Mouse (Mus musculus) MEL (cell line): ENCODE measurements around the gene Gzmm. TPM values are rescaled to one million over a fixed set of nuclear protein-coding genes. Genes with fewer than 3 reads are reported as not detected.
A peak's percentile ranks its signal among the peaks of the same experiment; 100 is the strongest.

ENCODE experiments used
- DNase-seq: peaks from one replicate; pipeline ENCODE4 v3.0.0; 2011; ENCODE audit warnings: low read depth, low spot score
- H3K27ac ChIP-seq: 2 replicates; pipeline ENCODE4 v1.5.1; 2012; ENCODE audit warnings: low read depth, mild to moderate bottlenecking, control low read depth, low read length, moderate library complexity; ENCODE audit not compliant: control insufficient read depth
- H3K27me3 ChIP-seq, 2 experiments: fragments of 150-350 bp in 1 of 2; sonication (generic) in 1 of 2; 2 replicates each; pipeline ENCODE4 v1.6.1; 2012; ENCODE audit warnings: low read length in 2 of 2, mild to moderate bottlenecking in 2 of 2, improper control_type of control experiment in 1 of 2, moderate library complexity in 1 of 2; ENCODE audit not compliant: insufficient read depth in 2 of 2, control insufficient read depth in 1 of 2
- H3K36me3 ChIP-seq, 2 experiments: 2 replicates each; pipeline ENCODE4 v1.6.1; 2012 to 2014; ENCODE audit warnings: low read length in 2 of 2, improper control_type of control experiment in 1 of 2, inconsistent platforms in 1 of 2, mild to moderate bottlenecking in 1 of 2; ENCODE audit not compliant: insufficient read depth in 2 of 2, control insufficient read depth in 1 of 2
- H3K4me1 ChIP-seq, 2 experiments: fragments of 150-350 bp in 1 of 2; sonication (generic) in 1 of 2; 2 replicates each; pipeline ENCODE4 v1.6.1; 2012; ENCODE audit warnings: low read length in 2 of 2, improper control_type of control experiment in 1 of 2, mild to moderate bottlenecking in 1 of 2; ENCODE audit not compliant: insufficient read depth in 2 of 2, control insufficient read depth in 1 of 2
- H3K4me3 ChIP-seq, 2 experiments: fragments of 150-350 bp in 1 of 2; sonication (generic) in 1 of 2; 2 replicates each; pipeline ENCODE4 v1.5.1; 2012; ENCODE audit warnings: low read depth in 2 of 2, low read length in 2 of 2, mild to moderate bottlenecking in 2 of 2, moderate library complexity in 2 of 2, control low read depth in 1 of 2, improper control_type of control experiment in 1 of 2; ENCODE audit not compliant: control insufficient read depth in 1 of 2, insufficient read depth in 1 of 2
- H3K79me2 ChIP-seq: 2 replicates; pipeline ENCODE4 v1.6.1; 2012; ENCODE audit warnings: mild to moderate bottlenecking, low read length, moderate library complexity; ENCODE audit not compliant: control insufficient read depth, poor library complexity, insufficient read depth
- H3K9ac ChIP-seq: 2 replicates; pipeline ENCODE4 v1.6.1; 2012; ENCODE audit warnings: low read depth, mild to moderate bottlenecking, control low read depth, low read length, moderate library complexity; ENCODE audit not compliant: control insufficient read depth, poor library complexity, severe bottlenecking
- H3K9me3 ChIP-seq: fragments of 150-350 bp; sonication (generic); replicated peaks from 2 replicates; pipeline ENCODE4 v1.6.1; 2012; ENCODE audit warnings: mild to moderate bottlenecking, low read length, improper control_type of control experiment, moderate library complexity; ENCODE audit not compliant: insufficient read depth
- BHLHE40 ChIP-seq: IDR thresholded peaks from 2 replicates; pipeline ENCODE4 v1.6.1; 2012; ENCODE audit warnings: low read depth, mild to moderate bottlenecking, inconsistent platforms, low read length, improper control_type of control experiment, borderline replicate concordance
- CTCF ChIP-seq, 3 experiments: IDR thresholded peaks in 2 of 3; conservative IDR thresholded peaks in 1 of 3; 2 replicates each; pipeline ENCODE4 v1.5.1; 2011 to 2012; ENCODE audit warnings: low read length in 3 of 3, low read depth in 2 of 3, mild to moderate bottlenecking in 2 of 3, improper control_type of control experiment in 1 of 3, inconsistent platforms in 1 of 3, mixed read lengths in 1 of 3, moderate library complexity in 1 of 3; ENCODE audit not compliant: control insufficient read depth in 1 of 3, insufficient read depth in 1 of 3, poor library complexity in 1 of 3, severe bottlenecking in 1 of 3
- E2F4 ChIP-seq: IDR thresholded peaks from 2 replicates; pipeline ENCODE4 v1.6.1; 2011; ENCODE audit warnings: low read depth, low read length, improper control_type of control experiment, borderline replicate concordance
- ELF1 ChIP-seq: IDR thresholded peaks from 2 replicates; pipeline ENCODE4 v1.6.1; 2014; ENCODE audit warnings: low read depth, mild to moderate bottlenecking, inconsistent platforms, low read length, improper control_type of control experiment, moderate library complexity
- ETS1 ChIP-seq: IDR thresholded peaks from 2 replicates; pipeline ENCODE4 v1.6.1; 2012; ENCODE audit warnings: low read depth, mild to moderate bottlenecking, inconsistent platforms, low read length, improper control_type of control experiment, moderate library complexity
- GABPA ChIP-seq: IDR thresholded peaks from 2 replicates; pipeline ENCODE4 v1.6.1; 2012; ENCODE audit warnings: low read depth, mild to moderate bottlenecking, inconsistent platforms, low read length, improper control_type of control experiment, moderate library complexity
- HCFC1 ChIP-seq: IDR thresholded peaks from 2 replicates; pipeline ENCODE4 v1.6.1; 2012; ENCODE audit warnings: low read depth, mild to moderate bottlenecking, inconsistent platforms, low read length, improper control_type of control experiment, moderate library complexity
- JUND ChIP-seq: IDR thresholded peaks from 2 replicates; pipeline ENCODE4 v1.6.1; 2011; ENCODE audit warnings: low read depth, mild to moderate bottlenecking, improper control_type of control experiment, low read length
- MAFK ChIP-seq: IDR thresholded peaks from 2 replicates; pipeline ENCODE4 v1.6.1; 2011; ENCODE audit warnings: low read depth, mild to moderate bottlenecking, low read length, improper control_type of control experiment, borderline replicate concordance
- MAX ChIP-seq: IDR thresholded peaks from 2 replicates; pipeline ENCODE4 v1.6.1; 2011; ENCODE audit warnings: low read length, improper control_type of control experiment
- MAZ ChIP-seq: IDR thresholded peaks from 2 replicates; pipeline ENCODE4 v1.6.1; 2012; ENCODE audit warnings: low read depth, mild to moderate bottlenecking, inconsistent platforms, low read length, improper control_type of control experiment
- MEF2A ChIP-seq: IDR thresholded peaks from 2 replicates; pipeline ENCODE4 v1.6.1; 2014; ENCODE audit warnings: low read depth, mild to moderate bottlenecking, inconsistent platforms, low read length, improper control_type of control experiment; ENCODE audit not compliant: poor library complexity, insufficient replicate concordance, severe bottlenecking; ENCODE audit errors: extremely low read depth
- MYB ChIP-seq: IDR thresholded peaks from 2 replicates; pipeline ENCODE4 v1.6.1; 2011; ENCODE audit warnings: mild to moderate bottlenecking, low read depth, low read length, improper control_type of control experiment
- MYC ChIP-seq: IDR thresholded peaks from 2 replicates; pipeline ENCODE4 v1.6.1; 2011; ENCODE audit warnings: low read depth, mild to moderate bottlenecking, low read length, improper control_type of control experiment, moderate library complexity
- NRF1 ChIP-seq: IDR thresholded peaks from 2 replicates; pipeline ENCODE4 v1.6.1; 2014; ENCODE audit warnings: low read depth, mild to moderate bottlenecking, inconsistent platforms, low read length, improper control_type of control experiment, moderate library complexity; ENCODE audit not compliant: poor library complexity, insufficient read depth, severe bottlenecking
- POLR2AphosphoS2 ChIP-seq: IDR thresholded peaks from 2 replicates; pipeline ENCODE4 v1.6.1; 2011; ENCODE audit warnings: low read length, improper control_type of control experiment
- POLR2AphosphoS5 ChIP-seq: IDR thresholded peaks from 2 replicates; pipeline ENCODE4 v1.6.1; 2012; ENCODE audit warnings: low read depth, borderline replicate concordance, mild to moderate bottlenecking, inconsistent platforms, low read length, moderate library complexity, mixed read lengths
- RAD21 ChIP-seq: IDR thresholded peaks from 2 replicates; pipeline ENCODE4 v1.6.1; 2011; ENCODE audit warnings: mild to moderate bottlenecking, low read depth, low read length, improper control_type of control experiment
- SIN3A ChIP-seq: IDR thresholded peaks from 2 replicates; pipeline ENCODE4 v1.6.1; 2012; ENCODE audit warnings: low read length, improper control_type of control experiment, inconsistent platforms
- SMC3 ChIP-seq: IDR thresholded peaks from 2 replicates; pipeline ENCODE4 v1.6.1; 2011; ENCODE audit warnings: low read depth, low read length, improper control_type of control experiment
- TAL1 ChIP-seq: IDR thresholded peaks from 2 replicates; pipeline ENCODE4 v1.6.1; 2012; ENCODE audit warnings: mild to moderate bottlenecking, inconsistent platforms, low read length, moderate library complexity, mixed read lengths
- TBP ChIP-seq: IDR thresholded peaks from 2 replicates; pipeline ENCODE4 v1.8.0; 2011; ENCODE audit warnings: low read depth, low read length, improper control_type of control experiment
- TCF12 ChIP-seq: IDR thresholded peaks from 2 replicates; pipeline ENCODE4 v1.6.1; 2014; ENCODE audit warnings: low read depth, mild to moderate bottlenecking, inconsistent platforms, low read length, improper control_type of control experiment, moderate library complexity
- UBTF ChIP-seq: IDR thresholded peaks from 2 replicates; pipeline ENCODE4 v1.6.1; 2012; ENCODE audit warnings: low read depth, mild to moderate bottlenecking, inconsistent platforms, low read length, improper control_type of control experiment, moderate library complexity, borderline replicate concordance; ENCODE audit not compliant: insufficient read depth
- USF1 ChIP-seq: IDR thresholded peaks from 2 replicates; pipeline ENCODE4 v1.6.1; 2014; ENCODE audit warnings: low read depth, mild to moderate bottlenecking, inconsistent platforms, low read length, improper control_type of control experiment, moderate library complexity
- ZC3H11A ChIP-seq: IDR thresholded peaks from 2 replicates; pipeline ENCODE4 v1.6.1; 2012; ENCODE audit warnings: low read depth, mild to moderate bottlenecking, inconsistent platforms, low read length, improper control_type of control experiment
- ZKSCAN1 ChIP-seq: IDR thresholded peaks from 2 replicates; pipeline ENCODE4 v1.6.1; 2012; ENCODE audit warnings: low read depth, mild to moderate bottlenecking, inconsistent platforms, low read length, improper control_type of control experiment, moderate library complexity
- ZMIZ1 ChIP-seq: IDR thresholded peaks from 2 replicates; pipeline ENCODE4 v1.6.1; 2012; ENCODE audit warnings: low read depth, mild to moderate bottlenecking, inconsistent platforms, low read length, improper control_type of control experiment, moderate library complexity
- polyA plus RNA-seq, 2 experiments: library from polyadenylated mRNA; stranded (reverse) in 1 of 2; unstranded in 1 of 2; fragments of >175 nt in 1 of 2; fragments of >200 nt in 1 of 2; gene quantifications; 2 replicates each; pipeline versions ENCODE4 v1.2.1 to v1.2.4; 2012; ENCODE audit warnings: low replicate concordance in 2 of 2, low read depth in 1 of 2; ENCODE audit not compliant: insufficient read length in 2 of 2, insufficient read depth in 1 of 2, missing spikeins in 1 of 2
- total RNA-seq: library from RNA; depleted of rRNA; stranded (reverse); fragments of 300-350 nt; gene quantifications from 2 replicates; pipeline ENCODE4 v1.2.3, GENCODE M21; 2012

Gzmm gene
- total and polyA plus RNA-seq, 3 experiments: 2.3 to 2.5 TPM; not detected in 1

- H3K4me1 ChIP-seq: no peaks in the 10 kb centered on the region
- no peak overlapping the region for H3K9ac ChIP-seq
- DNase-seq: no peak
- no peak overlapping the region for H3K4me3 ChIP-seq
- H3K27me3 ChIP-seq: no peaks in the 10 kb centered on the region
- H3K79me2 ChIP-seq: no peaks in the 10 kb centered on the region
- H3K36me3 ChIP-seq: no peaks in the 10 kb centered on the region
- H3K27ac ChIP-seq: no peak overlapping the region
- no peak for TF ChIP-seq ZMIZ1
- TF ChIP-seq MEF2A: no peak
- no peak for TF ChIP-seq POLR2AphosphoS5
- no peak for TF ChIP-seq HCFC1
- TF ChIP-seq SMC3: no peak
- no peak for TF ChIP-seq JUND
- TF ChIP-seq USF1: no peak
- TF ChIP-seq MAFK: no peak
- TF ChIP-seq E2F4: no peak
- no peak for TF ChIP-seq ZKSCAN1
- TF ChIP-seq MAZ: no peak
- no peak for TF ChIP-seq TCF12
- no peak for TF ChIP-seq SIN3A
- no peak for TF ChIP-seq CTCF (IDR thresholded peaks at IDR 0.05 in 2 of 3, conservative IDR thresholded peaks at IDR 0.05 in 1 of 3; ENCODE audit: control insufficient read depth in 1 of 3, insufficient read depth in 1 of 3, low read depth in 2 of 3, low read length in 3 of 3, poor library complexity in 1 of 3, severe bottlenecking in 1 of 3)
- no peak for TF ChIP-seq ETS1
- no peak for TF ChIP-seq UBTF
- no peak for TF ChIP-seq POLR2AphosphoS2
- TF ChIP-seq MAX: no peak
- TF ChIP-seq GABPA: no peak
- H3K9me3 ChIP-seq: no peaks in the 10 kb centered on the region
Observed at GRCm38 (mm10) chr10:79694379-79694655, 5.5 kb downstream of the Gzmm start.

GRCm38 (mm10) chr10:79695231-79696128 is 6.7 kb downstream of the Gzmm start:
- no peaks in the 10 kb centered on the region for H3K4me1 ChIP-seq
- no peaks in the 10 kb centered on the region for H3K9me3 ChIP-seq
- H3K36me3 ChIP-seq: no peaks in the 10 kb centered on the region
- TF ChIP-seq USF1 (no peak), TAL1 (no peak), TBP (no peak), SIN3A (0 out of 2 replicates have a peak, but pooled peaks have one; percentile 22), CTCF (IDR thresholded peaks at IDR 0.05 in 2 of 3, conservative IDR thresholded peaks at IDR 0.05 in 1 of 3; ENCODE audit: control insufficient read depth in 1 of 3, insufficient read depth in 1 of 3, low read depth in 2 of 3, low read length in 3 of 3, poor library complexity in 1 of 3, severe bottlenecking in 1 of 3) (peak; percentile 94 to 95 (median 94)), ETS1 (no peak), ELF1 (no peak), MAZ (peak; percentile 45; the same call in 1 of the 2 replicates), ZC3H11A (peak; percentile 60), ZKSCAN1 (no peak), NRF1 (no peak), MAX (peak; percentile 61), SMC3 (peak; percentile 82), MEF2A (no peak), MYB (no peak), BHLHE40 (no peak), MYC (peak; percentile 50; the same call in 1 of the 2 replicates), RAD21 (peak; percentile 81)
- no peaks in the 10 kb centered on the region for H3K27me3 ChIP-seq
- no peaks in the 10 kb centered on the region for H3K79me2 ChIP-seq
- no peak overlapping the region for H3K9ac ChIP-seq
- no peak overlapping the region for H3K27ac ChIP-seq
- DNase-seq: peak; percentile 88
- no peak overlapping the region for H3K4me3 ChIP-seq
